Mouse (Mus musculus) layer of hippocampus, adult 2 months (tissue): ENCODE results near the gene Dcun1d4. TPM values are rescaled to one million over a fixed set of nuclear protein-coding genes. Genes with fewer than 3 reads are reported as not detected.
A peak's percentile ranks its signal among the peaks of the same experiment; 100 is the strongest.

Experiments used
- DNase-seq, 2 experiments: peaks; one replicate each; pipeline ENCODE4 v3.0.0; 2022; ENCODE audit warnings: low spot score in 2 of 2
- H3K27ac ChIP-seq: fragments of 200-600 bp; 2 replicates; pipeline ENCODE4 v1.8.1; 2022
- H3K4me3 ChIP-seq: fragments of 200-600 bp; 2 replicates; pipeline ENCODE4 v1.8.1; 2022; ENCODE audit warnings: mild to moderate bottlenecking
- CTCF ChIP-seq: fragments of 200-600 bp; conservative IDR thresholded peaks from 2 replicates; pipeline ENCODE4 v1.8.1; 2022; ENCODE audit warnings: antibody characterized with exemption, mild to moderate bottlenecking, moderate library complexity
- total RNA-seq, 2 experiments: library from RNA; stranded (reverse); gene quantifications; 2 replicates each; pipeline ENCODE4 v1.2.3; 2021

Gene Dcun1d4
- total RNA-seq, 2 experiments from 2014 or later: 124 to 132 TPM

- TF ChIP-seq CTCF: no peak
- no peak for DNase-seq
- Histone ChIP-seq H3K4me3 (no peak overlapping the region), H3K27ac (peak overlapping the region; percentile 50; the same call in 1 of the 2 replicates)
Observed at GRCm38 (mm10) chr5:73540511-73540871, 59.7 kb downstream of the Dcun1d4 start.

- DNase-seq: no peak
- Histone ChIP-seq H3K4me3 (no peak overlapping the region), H3K27ac (0 out of 2 replicates have a peak overlapping the region, but pooled peaks have one; percentile 10)
- TF ChIP-seq CTCF: 0 out of 2 replicates have a peak, but pooled peaks have one; percentile 4
Observed at GRCm38 (mm10) chr5:73544111-73544753, 63.4 kb downstream of the Dcun1d4 start.

- DNase-seq: no peak
- no peak for TF ChIP-seq CTCF
Observed at GRCm38 (mm10) chr5:73545641-73546040, 64.8 kb downstream of the Dcun1d4 start.

GRCm38 (mm10) chr5:73547252-73547651 is 66.5 kb downstream of the Dcun1d4 start:
- no peak overlapping the region for H3K27ac ChIP-seq
- H3K4me3 ChIP-seq: no peak overlapping the region
- TF ChIP-seq CTCF: no peak
- no peak for DNase-seq

More at GRCm38 (mm10) chr5:73545641-73546040, 64.8 kb downstream of the Dcun1d4 start:
- Histone ChIP-seq H3K4me3 (no peak overlapping the region), H3K27ac (no peak overlapping the region)

GRCm38 (mm10) chr5:73548237-73548636 is 67.4 kb downstream of the Dcun1d4 start:
- DNase-seq: no peak
- Histone ChIP-seq H3K4me3 (no peak overlapping the region), H3K27ac (no peak overlapping the region)
- TF ChIP-seq CTCF: no peak

GRCm38 (mm10) chr5:73548838-73549237 is 68.0 kb downstream of the Dcun1d4 start:
- no peak for TF ChIP-seq CTCF
- no peak overlapping the region for H3K27ac ChIP-seq

GRCm38 (mm10) chr5:73551836-73552235 is 71.0 kb downstream of the Dcun1d4 start:
- Histone ChIP-seq H3K27ac (no peak overlapping the region), H3K4me3 (no peak overlapping the region)
- no peak for DNase-seq
- TF ChIP-seq CTCF: no peak

More at GRCm38 (mm10) chr5:73548838-73549237, 68.0 kb downstream of the Dcun1d4 start:
- H3K4me3 ChIP-seq: no peak overlapping the region
- DNase-seq: no peak

DNA sequence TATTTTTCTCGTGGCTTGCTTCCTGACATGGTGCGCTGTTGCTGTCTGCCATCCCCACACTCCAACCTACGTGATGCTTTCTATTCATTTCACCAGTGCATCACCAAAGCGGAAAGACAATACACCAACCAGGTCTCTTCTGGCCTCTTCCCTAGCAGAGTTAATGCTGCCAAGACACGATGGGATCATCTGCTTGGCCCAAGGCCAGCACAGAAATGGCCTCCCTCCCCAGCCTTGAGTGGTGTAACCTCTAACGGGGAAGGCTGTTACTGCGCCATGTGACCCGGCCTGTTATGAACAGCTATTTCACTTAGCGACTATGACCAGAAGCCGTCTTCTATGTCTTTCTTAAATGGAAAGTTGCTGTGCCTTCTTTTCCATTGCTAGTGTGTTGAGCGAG is 73.1 kb downstream of the Dcun1d4 start:
- TF ChIP-seq CTCF: no peak
- Histone ChIP-seq H3K27ac (0 out of 2 replicates have a peak overlapping the region, but pooled peaks have one; percentile 0), H3K4me3 (no peak overlapping the region)
- DNase-seq: no peak

DNA sequence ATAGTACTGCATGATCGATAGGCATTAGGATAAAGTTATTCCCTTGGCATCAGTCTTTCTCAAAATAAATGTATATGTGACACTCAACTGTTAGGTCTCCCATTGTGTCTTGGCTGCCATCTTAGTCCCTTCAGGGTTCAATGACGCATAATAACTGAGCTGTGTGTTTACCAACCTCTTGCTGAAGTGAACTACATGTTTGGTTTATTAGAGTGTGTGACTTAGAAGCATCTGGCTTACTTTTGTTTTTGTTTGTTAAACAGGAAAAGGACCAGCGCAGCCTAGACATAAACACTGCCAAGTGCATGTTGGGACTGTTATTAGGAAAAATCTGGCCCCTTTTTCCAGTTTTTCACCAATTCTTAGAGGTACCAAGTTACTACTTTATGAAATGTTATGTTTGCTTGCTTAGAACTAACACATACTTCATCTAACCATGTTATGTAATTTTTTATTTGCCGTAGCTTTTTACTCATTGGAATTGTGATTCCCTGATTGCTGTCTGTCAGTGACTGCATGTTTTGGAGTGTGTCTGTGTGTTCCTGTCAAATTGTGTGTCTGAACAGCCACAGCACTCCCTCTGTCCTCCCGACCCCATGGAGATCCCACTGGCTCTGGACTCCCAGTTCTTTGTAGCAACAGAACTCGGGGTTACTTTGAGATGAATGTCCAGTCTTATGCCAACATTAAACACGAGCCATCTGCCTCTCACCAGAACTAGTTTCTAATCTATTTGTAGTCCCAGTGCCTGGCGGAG is 74.5 kb downstream of the Dcun1d4 start:
- no peak for DNase-seq
- H3K4me3 ChIP-seq: no peak overlapping the region
- no peak for TF ChIP-seq CTCF
- peak overlapping the region; percentile 54 for H3K27ac ChIP-seq

DNA sequence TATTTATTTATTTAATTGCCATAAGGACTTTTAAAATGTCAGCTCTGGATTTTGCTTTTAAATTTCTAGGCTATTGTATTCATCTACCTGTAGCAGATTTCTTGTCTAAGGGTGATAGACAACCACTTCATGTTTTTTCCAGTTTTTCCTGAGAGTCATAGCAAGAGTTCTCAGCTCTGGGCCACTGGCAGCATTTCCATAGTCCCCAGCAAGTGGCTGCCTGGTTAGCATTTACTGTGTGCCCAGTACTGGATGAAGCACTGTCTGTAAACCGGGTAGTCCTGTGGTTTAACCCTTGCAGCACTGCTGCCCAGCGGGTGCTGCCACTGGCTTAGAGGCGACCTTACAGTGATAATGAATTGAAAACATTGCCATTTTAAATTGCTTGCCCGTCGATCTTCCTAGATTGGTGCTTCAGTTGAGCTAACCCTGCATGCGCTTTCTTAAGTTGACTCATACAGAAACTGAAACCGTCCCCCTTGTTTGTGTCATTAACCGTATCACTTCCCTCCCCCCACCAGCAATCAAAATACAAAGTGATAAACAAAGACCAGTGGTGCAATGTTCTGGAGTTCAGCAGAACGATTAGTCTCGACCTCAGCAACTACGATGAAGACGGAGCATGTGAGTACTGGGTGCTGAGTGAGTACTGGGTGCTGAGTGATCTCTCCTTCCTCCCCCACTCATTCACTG is 76.1 kb downstream of the Dcun1d4 start:
- H3K4me3 ChIP-seq: no peak overlapping the region
- no peak overlapping the region for H3K27ac ChIP-seq
- no peak for TF ChIP-seq CTCF
- no peak for DNase-seq

DNA sequence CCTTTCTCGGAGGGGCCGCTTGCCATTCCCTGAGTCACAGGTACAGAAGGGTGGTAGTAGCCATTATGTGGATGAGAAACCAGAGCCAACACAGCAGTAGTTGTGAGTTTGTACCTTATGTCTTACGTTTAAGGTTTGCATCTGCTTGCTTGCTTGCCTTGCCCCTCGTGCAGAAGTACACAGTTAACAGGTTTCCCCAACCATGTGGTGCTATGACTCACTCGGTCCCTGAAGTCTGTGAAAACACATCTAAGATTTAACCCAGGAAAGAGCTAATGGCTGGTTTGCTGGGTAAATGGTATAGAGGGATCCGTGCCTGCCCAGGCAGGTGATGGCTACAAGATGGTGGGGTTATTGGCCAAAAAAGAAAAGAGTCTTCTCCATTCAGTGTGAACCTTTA is 78.0 kb downstream of the Dcun1d4 start:
- no peak for TF ChIP-seq CTCF
- Histone ChIP-seq H3K27ac (no peak overlapping the region), H3K4me3 (no peak overlapping the region)
- no peak for DNase-seq

DNA sequence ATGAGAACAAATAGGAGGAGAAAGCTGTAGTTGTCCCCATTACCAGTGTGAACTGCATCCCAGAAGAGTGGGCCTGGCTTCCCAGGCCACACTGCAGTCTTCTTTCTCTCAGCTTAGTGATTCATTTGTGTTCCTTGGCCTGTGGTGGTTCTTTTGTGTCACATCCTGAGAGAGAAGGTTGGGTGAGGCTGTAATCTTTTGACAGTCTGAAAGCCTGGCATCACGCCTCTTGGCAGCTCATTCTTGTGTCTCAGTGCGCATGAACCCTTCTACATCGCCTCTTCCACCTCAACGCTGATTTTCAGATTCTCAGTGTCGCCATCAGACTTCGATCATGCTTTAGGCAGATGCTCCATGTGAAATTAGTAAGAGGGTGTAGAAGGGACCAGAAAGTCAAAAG is 83.2 kb downstream of the Dcun1d4 start:
- DNase-seq: no peak
- H3K27ac ChIP-seq: no peak overlapping the region
- no peak overlapping the region for H3K4me3 ChIP-seq
- TF ChIP-seq CTCF: no peak

DNA sequence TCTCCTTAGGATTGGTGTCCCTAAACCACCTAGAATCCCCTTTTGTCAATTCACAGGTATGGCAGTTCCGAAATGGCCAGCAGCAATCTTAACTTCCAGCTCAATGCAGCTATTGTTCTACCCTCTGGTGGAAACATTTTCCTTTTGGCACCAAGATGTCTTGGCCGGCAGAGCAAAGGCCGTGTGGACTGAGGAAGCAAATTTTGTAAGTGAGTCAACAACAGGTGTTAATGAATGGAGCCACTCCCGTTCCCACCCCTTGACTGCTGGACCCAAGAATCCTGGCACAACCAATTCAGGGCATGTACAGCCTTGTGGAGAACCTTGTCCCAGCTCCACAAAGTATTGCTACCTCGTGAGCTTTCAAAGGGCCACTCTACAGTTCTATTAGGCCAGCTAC is 85.3 kb downstream of the Dcun1d4 start:
- no peak for DNase-seq
- no peak overlapping the region for H3K27ac ChIP-seq
- TF ChIP-seq CTCF: no peak
- no peak overlapping the region for H3K4me3 ChIP-seq
